Mouse (Mus musculus): ENCODE measurements around the gene Lsm8.

GRCm38 (mm10) chr6:18815606-18816005 is 32.8 kb upstream of the Lsm8 start:
- no peak for TF ChIP-seq CTCF (IDR thresholded peaks at IDR 0.05; ENCODE audit: insufficient read depth, low read length)
- TF ChIP-seq POLR2A (IDR thresholded peaks at IDR 0.05; ENCODE audit: borderline replicate concordance, extremely low read depth, low read depth, low read length): no peak

All from lung, adult 2 months (tissue).